12 mouse cellular contexts compared by ENCODE assay signal in genomic region chr19:47559751-47560512, GRCm38 (mm10). TPM values are rescaled to one million over a fixed set of nuclear protein-coding genes. Genes with fewer than 3 reads are reported as not detected.
A peak's percentile ranks its signal among the peaks of the same experiment; 100 is the strongest.
DNase-seq lines count a peak whose midpoint lies in the region; ATAC-seq lines count a peak whose summit lies in the region.
"Had no signal": no experiment of that assay in that cellular context is flagged by ENCODE, and none has a peak within 500 bp of the region (broad histone marks: within the 10 kb centered on the region; RNA-seq: fewer than 3 reads in every experiment).

No protein-coding gene starts in this region.

- intact Hi-C loops in left cerebral cortex, postnatal 36 days (cut with DNase I): no loop called here
- intact Hi-C loops in left cerebral cortex, postnatal 4 days (cut with DNase I): no loop called here

- no peaks in the 10 kb centered on the region for H3K36me3 ChIP-seq in forebrain, embryonic 15.5 days
- H3K36me3 ChIP-seq in forebrain, embryonic 12.5 days (replicated peaks): no peaks in the 10 kb centered on the region
- no peaks in the 10 kb centered on the region for H3K36me3 ChIP-seq in hindbrain, embryonic 11.5 days (ENCODE audit: control insufficient read depth, insufficient read depth, low read length)
- H3K36me3 ChIP-seq: embryonic facial prominence, embryonic 13.5 days; liver, embryonic 13.5 days had no signal

- H3K4me1 ChIP-seq in forebrain, embryonic 15.5 days: peaks cover 8% of the 10 kb centered on the region
- H3K4me1 ChIP-seq in forebrain, embryonic 12.5 days: peaks cover 18% of the 10 kb centered on the region
- no peaks in the 10 kb centered on the region for H3K4me1 ChIP-seq in hindbrain, embryonic 11.5 days (replicated peaks; ENCODE audit: control insufficient read depth, insufficient read depth, low read length)

- no peak overlapping the region for H3K9ac ChIP-seq in forebrain, embryonic 15.5 days (replicated peaks)
- H3K9ac ChIP-seq in forebrain, embryonic 12.5 days: no peak overlapping the region
- no peak overlapping the region for H3K9ac ChIP-seq in hindbrain, embryonic 11.5 days (ENCODE audit: low read depth, low read length)
- H3K9ac ChIP-seq: embryonic facial prominence, embryonic 13.5 days had no signal

- ATAC-seq in forebrain, embryonic 15.5 days (replicated peaks): no peak
- ATAC-seq in forebrain, embryonic 12.5 days (ENCODE audit: low FRiP score): no peak
- no peak for ATAC-seq in hindbrain, embryonic 11.5 days (ENCODE audit: low FRiP score)
- ATAC-seq: CD4-positive, CD25-positive, alpha-beta regulatory T cell, adult 4 months had no signal

- 0 out of 2 replicates have a peak overlapping the region, but pooled peaks have one; percentile 5 for H3K27ac ChIP-seq in forebrain, embryonic 15.5 days (replicated peaks)
- no peak overlapping the region for H3K27ac ChIP-seq in forebrain, embryonic 12.5 days
- H3K27ac ChIP-seq in hindbrain, embryonic 11.5 days (ENCODE audit: low read depth, low read length): no peak overlapping the region

- H3K4me3 ChIP-seq in forebrain, embryonic 15.5 days: no peak overlapping the region
- no peak overlapping the region for H3K4me3 ChIP-seq in forebrain, embryonic 12.5 days (replicated peaks)
- no peak overlapping the region for H3K4me3 ChIP-seq in hindbrain, embryonic 11.5 days (ENCODE audit: low read depth, low read length)
- H3K4me3 ChIP-seq: embryonic facial prominence, embryonic 13.5 days; liver, embryonic 13.5 days had no signal

- 36% methylated on average over 14 of the region's 14 CpGs for WGBS in forebrain, embryonic 15.5 days
- WGBS in forebrain, embryonic 12.5 days: 45% methylated on average over 14 of the region's 14 CpGs
- 74% methylated on average over 14 of the region's 14 CpGs for WGBS in hindbrain, embryonic 11.5 days

- H3K9me3 ChIP-seq in forebrain, embryonic 15.5 days: no peaks in the 10 kb centered on the region
- H3K9me3 ChIP-seq in forebrain, embryonic 12.5 days: no peaks in the 10 kb centered on the region
- H3K9me3 ChIP-seq in hindbrain, embryonic 11.5 days (ENCODE audit: control insufficient read depth, low read length): no peaks in the 10 kb centered on the region
- H3K9me3 ChIP-seq: embryonic facial prominence, embryonic 13.5 days; liver, embryonic 13.5 days had no signal

- no peaks in the 10 kb centered on the region for H3K27me3 ChIP-seq in forebrain, embryonic 15.5 days
- H3K27me3 ChIP-seq in forebrain, embryonic 12.5 days: peaks cover 10% of the 10 kb centered on the region; the same call in 1 of the 2 replicates
- H3K27me3 ChIP-seq in hindbrain, embryonic 11.5 days (ENCODE audit: control insufficient read depth, insufficient read depth, low read length): no peaks in the 10 kb centered on the region
- H3K27me3 ChIP-seq: embryonic facial prominence, embryonic 13.5 days; liver, embryonic 13.5 days had no signal

- H3K4me2 ChIP-seq in forebrain, embryonic 15.5 days (replicated peaks): no peak overlapping the region
- no peak overlapping the region for H3K4me2 ChIP-seq in forebrain, embryonic 12.5 days
- no peak overlapping the region for H3K4me2 ChIP-seq in hindbrain, embryonic 11.5 days (replicated peaks; ENCODE audit: low read depth, low read length)
- H3K4me2 ChIP-seq: embryonic facial prominence, embryonic 13.5 days had no signal

- peak; percentile 41 to 47 for DNase-seq in left cerebral cortex, postnatal 36 days (ENCODE audit: low spot score in 2 of 2)
- DNase-seq in left cerebral cortex, postnatal 4 days: no peak
- peak; percentile 77 for DNase-seq in brain, adult 2 months (ENCODE audit: low read depth, low spot score)
- peak; percentile 13 for DNase-seq in lung, postnatal 10 days
- DNase-seq in hindbrain, embryonic 11.5 days (ENCODE audit: low spot score): no peak
- no peak for DNase-seq in kidney, postnatal 10 days
- DNase-seq: kidney, postnatal 25 days; liver, embryonic 13.5 days had no signal

RNA-seq across cellular contexts. Expression of gene Slk, which starts 19.5 kb away (rescaled TPM):
- polyA plus RNA-seq in forebrain, embryonic 15.5 days (2015; fragmentation: Nextera tagmentation; extraction: Ambion mirVana): 7.1 and 8.0 TPM in 2 replicates
- 10.1 and 12.1 TPM in 2 replicates for polyA plus RNA-seq in forebrain, embryonic 12.5 days (2016; fragmentation: Nextera tagmentation; extraction: Ambion mirVana)
- 10 to 100 TPM; 53.4 to 61.2 TPM for total RNA-seq in left cerebral cortex, postnatal 36 days (2021)
- total RNA-seq in left cerebral cortex, postnatal 4 days (2021): 10 to 100 TPM; 28.6 to 31.7 TPM
- polyA plus RNA-seq in hindbrain, embryonic 11.5 days (2014; fragmentation: Nextera tagmentation; extraction: Ambion mirVana): 12.8 and 13.8 TPM in 2 replicates

RNA-seq across cellular contexts. Expression of gene Stn1, which starts 22.6 kb away (rescaled TPM):
- polyA plus RNA-seq in forebrain, embryonic 15.5 days (2015; fragmentation: Nextera tagmentation; extraction: Ambion mirVana): 33.6 and 36.2 TPM in 2 replicates
- polyA plus RNA-seq in forebrain, embryonic 12.5 days (2016; fragmentation: Nextera tagmentation; extraction: Ambion mirVana): 37.2 and 45.3 TPM in 2 replicates
- 10 to 100 TPM; 23.9 to 30.8 TPM for total RNA-seq in left cerebral cortex, postnatal 36 days (2021)
- total RNA-seq in left cerebral cortex, postnatal 4 days (2021): 10 to 100 TPM; 28.2 to 30.4 TPM
- 46.8 and 55.4 TPM in 2 replicates for polyA plus RNA-seq in hindbrain, embryonic 11.5 days (2014; fragmentation: Nextera tagmentation; extraction: Ambion mirVana)

Comparison
In these comparisons a context has a peak if more than half of its experiments do, and no peak if none do; other contexts are left out.
1. DNase-seq: peak in left cerebral cortex, postnatal 36 days (2 of 2), brain, adult 2 months (single experiment) and lung, postnatal 10 days (single experiment); none in left cerebral cortex, postnatal 4 days (single experiment), hindbrain, embryonic 11.5 days (single experiment) and kidney, postnatal 10 days (single experiment).